Mouse (Mus musculus) lung, adult 18-20 months (tissue): ENCODE measurements around the gene Sfxn2.
A peak's percentile ranks its signal among the peaks of the same experiment; 100 is the strongest.

Source experiments
- DNase-seq, 2 experiments: peaks; one replicate each; pipeline ENCODE4 v3.0.0; 2022; ENCODE audit warnings: mixed read lengths in 2 of 2

Gene Sfxn2

GRCm38 (mm10) chr19:46572951-46573937, at the start of gene Sfxn2, which contains the start of gene Arl3:
Sfxn2 (plus strand) TSS chr19:46573365.
Arl3 (minus strand) TSS chr19:46573198.
- DNase-seq, result peak; percentile 97 to 98

- peak; percentile 59 to 71 for DNase-seq
Observed at GRCm38 (mm10) chr19:46523480-46524151, 49.5 kb upstream of the Sfxn2 start.

DNA sequence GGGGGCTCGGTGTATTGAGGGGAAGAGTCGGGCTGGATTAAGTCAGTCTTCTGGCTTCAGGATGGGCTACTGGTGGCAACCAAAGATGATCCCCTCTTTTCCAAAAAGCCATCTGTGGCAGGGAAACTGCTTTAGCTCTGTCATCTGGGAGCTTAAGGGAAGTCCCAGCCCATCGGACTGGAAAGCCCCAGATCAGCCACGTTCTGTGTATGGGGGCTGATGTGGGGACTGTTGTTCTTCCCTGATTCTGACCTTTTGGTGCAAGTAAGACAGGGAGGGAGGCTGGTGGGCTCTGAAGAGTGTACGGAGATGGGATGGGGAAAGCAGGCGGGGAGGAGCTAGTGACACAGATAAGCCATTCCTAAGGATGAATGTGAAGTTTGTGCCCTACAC, 49.0 kb upstream of the Sfxn2 start:
- DNase-seq, result no peak

DNA sequence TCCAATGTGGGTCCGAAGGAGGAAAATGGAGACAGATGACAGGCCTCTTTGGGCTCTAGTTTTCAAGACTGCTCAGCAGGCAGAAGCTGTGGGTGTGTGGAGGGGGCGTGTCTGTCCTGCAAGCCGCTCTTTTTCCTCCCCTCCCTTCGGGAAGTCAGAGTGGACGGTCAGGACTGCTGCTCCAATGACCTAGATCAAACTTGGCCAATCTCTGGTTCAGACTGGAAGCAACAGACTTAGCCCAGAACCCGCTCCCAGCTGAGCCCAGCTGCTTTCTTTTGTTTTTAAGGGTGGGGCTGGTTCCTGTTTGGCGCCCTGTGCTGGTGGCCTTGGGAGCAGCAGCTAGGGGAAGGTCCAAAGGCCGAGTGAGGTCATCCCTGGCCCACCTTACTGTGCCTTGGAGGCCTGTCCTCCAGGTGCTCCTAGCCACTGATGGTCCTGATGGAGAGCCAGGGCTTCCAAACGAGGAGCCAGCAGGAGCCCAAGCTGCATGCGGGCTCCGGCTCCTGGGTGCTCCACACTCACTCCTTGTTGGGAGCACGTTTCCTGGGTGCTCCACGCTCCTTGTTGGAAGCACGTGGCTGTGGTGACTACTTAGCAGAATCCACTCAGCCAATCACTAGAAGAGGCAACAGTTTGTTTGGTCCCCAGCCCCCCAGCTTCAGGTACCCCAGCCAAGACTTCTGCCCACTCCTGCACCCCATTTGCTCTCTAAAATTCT, 48.4 kb upstream of the Sfxn2 start:
- peak; percentile 85 to 90 for DNase-seq

GRCm38 (mm10) chr19:46525691-46526631, 47.2 kb upstream of the Sfxn2 start:
- no peak for DNase-seq

DNA sequence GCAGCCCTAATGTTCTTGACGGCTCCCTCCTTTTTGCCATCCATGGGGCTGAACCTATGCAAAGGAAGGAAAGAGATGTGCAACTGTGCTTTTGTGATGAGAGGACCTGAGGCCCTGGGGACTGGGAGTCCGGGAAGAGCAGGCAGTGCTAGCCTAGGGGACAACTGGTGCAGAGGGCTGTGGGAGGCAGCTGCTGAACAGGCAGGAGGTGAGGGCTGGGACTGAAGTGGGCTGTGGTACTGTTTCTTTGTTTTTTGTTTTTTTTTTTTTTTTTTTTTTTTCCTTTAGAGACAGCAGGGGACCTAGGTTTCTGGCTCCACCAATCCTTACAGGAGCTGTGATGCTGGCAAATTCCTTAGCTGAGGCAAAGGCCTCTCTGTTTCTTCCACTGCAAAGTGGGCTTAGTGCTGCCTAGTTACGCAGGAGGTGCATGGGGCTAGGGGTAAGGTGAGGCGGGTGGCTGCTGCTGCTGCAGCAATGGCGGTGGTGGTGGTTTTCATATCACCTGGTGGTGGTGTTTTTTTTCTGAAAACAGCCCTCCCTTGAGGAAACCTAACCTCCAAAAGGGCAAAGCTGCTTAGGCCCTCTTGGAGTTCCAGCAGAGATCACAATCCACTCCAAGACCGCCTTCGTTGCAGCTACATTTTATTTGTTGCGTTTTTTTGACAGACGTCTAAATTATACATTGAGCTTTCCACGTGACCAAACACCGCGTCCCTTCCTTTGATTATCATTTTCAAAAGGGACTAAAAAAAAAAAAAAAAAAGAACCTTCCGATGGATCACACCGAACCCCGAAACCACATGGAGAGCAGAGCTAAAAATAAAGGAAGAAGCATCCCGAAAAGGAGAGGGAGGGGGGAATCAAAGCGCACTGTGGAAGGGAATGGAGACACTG, 45.3 kb upstream of the Sfxn2 start:
- DNase-seq, result no peak

DNA sequence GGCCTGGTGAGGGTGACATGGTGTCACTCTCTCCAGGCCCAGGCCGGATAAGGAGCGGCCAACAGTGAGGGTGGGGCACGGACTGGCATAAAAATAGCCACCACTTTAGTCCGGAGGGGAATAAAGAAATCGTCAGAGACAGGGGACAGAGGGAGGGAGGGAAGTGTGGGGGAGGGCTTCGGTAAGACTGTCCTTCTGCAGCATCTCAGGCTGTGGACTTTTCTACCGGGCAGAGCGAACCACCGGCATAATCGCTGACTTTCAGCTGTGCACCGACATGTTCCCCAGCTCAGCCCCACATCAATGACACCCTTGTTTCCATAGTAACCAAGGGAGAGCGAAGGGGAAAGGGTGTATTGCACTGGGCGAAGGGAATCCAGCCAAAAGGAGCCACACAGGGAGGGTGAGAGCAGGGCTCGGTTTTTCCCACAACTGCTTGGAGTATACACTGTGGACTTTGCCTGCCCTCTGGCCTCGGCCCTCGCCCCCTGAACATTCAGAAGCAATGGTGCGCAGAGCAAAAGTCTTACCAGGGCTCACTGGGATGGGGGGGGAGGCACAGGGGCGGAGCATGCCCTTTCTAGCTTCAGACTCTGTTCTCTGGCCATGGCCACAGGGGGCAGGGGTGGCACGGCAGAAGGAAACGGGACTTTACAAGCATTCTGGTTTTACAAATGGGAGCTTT, 44.5 kb upstream of the Sfxn2 start:
- peak; percentile 76 to 83 for DNase-seq

DNA sequence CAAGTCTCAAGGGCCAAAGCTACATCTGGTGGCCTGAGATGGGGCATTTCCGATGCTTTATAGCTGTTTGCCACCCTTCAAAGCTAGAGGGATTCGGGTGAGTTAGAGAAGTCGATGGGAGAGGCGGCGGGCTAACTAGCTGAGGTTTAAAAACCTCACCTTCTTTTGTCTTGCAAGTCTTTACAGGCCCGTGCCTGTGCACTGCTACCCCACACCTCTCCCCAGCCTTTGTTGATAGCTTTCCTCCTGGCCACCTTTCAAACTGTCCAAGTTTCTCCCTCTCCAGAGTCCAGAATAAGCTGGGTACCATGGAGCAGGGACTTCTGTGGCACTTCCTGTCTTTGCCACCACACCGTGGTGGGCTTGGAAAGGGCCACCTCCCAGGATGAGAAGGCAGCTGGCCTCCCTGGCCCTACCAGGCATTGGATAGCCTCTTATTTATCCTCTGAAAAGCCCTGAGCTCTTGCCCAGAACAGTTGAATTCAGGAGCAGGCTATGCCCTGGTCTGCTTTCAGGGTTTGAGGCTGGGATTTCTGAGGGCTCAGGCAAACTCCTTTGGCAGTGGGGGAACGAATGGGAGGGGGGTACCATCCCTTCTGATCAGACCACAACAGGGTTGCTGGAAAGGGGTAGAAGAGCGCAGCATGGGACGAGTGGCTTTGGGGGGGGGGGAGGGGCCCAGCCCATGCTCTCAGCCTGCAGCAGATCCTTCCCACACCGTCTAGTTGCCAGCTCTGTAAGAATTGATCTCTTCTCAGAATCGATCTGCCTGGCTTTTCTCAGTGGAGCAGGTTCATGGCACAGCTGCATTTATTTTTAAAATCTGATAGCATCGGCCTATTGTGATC, 43.3 kb upstream of the Sfxn2 start:
- no peak for DNase-seq

DNA sequence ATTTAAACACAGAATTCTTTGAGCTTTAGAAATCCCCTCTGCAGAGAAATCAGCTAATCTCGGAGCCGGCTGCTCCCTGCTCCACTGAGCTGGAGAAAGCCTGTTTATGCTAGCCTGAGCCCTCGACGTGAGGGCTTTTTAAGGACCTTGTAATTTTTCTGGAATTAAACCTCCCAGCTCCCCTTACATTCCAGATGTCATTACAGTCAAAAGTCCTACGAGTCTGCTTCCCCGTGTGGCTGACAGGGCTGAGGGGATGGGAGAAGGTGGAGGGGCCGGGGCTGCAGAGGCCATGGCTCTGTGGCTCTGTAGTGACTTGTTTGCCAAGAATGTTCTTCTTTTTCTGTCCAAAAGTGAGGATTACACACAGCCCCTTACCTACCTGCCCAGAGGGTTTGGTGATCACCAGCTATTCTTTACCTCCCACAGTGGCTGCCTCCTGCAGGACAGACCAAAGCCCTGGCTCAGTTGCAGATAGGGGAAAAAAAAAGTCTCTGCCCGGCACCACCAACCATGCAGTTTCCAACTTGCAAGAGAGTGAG, 42.6 kb upstream of the Sfxn2 start:
- no peak for DNase-seq

DNA sequence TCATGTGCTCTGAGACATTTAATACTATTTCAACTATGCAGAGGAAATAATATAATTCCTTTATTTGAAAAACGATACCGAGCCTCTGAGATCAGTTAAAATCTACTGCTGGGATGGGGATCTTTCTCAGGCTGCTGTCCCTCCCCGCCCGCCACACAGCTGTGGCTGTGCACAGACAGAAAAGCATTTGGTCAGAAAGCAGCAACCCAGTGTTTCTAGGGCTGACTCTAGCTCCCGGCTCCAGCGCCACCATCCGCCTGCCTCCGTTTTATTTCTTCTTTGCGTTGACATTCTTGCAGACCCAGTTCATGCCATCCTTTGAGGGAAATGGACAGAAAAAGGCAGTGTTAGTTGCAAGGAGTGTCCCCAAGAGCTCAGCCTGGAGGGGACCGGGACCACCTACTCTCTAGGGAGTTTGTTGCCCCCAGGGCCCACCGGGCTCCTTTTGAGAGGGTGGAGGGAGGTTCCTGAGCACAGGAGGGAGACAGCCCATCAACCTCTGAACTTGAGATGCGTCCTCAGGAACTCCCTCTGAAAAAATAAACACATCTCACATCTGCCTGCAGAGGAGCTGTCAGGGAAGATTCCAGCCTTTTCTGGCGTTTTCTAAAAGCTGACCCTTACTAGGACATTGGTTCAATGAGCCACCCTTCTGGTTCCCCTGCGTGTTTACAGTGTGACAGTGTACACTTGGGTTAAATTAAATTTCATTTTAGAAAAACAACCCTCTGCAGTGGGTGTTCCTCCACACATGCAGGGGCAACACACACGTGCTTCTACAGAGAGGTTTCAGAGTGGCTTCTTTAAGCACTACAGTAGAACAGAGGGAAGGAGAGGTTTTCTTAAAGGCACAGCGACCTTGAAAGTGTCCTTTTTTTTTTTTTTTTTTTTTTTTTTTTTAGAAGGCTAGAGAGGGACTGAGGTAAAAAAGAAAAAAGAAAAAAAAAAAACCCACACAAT, 41.8 kb upstream of the Sfxn2 start:
- DNase-seq, result no peak

DNA sequence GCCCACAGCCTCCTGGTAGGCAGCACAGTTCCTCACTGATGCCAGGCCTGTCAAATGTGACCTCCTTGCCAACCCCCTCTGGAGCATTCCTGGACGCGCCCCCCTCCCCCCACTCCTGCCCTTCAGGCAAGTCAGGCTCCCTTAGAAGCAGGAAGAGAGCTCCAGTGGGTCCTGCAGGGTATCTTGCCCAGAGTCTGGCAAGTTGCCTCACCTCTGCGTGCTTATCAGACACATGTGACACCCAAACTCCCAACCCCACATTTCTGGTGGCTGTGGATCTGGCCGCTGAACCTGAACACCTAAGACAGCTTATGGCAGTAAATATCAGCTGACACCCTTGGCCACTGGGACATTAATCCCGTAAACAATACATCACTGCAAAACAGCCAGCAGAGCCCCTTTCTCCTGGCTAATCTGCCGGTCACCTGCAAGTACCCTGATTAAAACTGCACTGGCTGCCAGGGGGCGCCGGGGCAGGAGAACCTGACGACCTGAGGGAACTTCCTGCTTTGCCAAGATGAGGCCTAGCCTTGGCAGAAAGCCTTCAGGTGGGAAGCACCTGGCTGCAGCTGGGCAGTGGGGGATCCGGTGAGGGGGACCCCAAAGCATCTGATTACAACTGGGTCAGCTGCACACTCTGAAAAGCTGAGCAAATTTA, 41.0 kb upstream of the Sfxn2 start:
- DNase-seq, result peak in 1 of 2 experiments; percentile 55

DNA sequence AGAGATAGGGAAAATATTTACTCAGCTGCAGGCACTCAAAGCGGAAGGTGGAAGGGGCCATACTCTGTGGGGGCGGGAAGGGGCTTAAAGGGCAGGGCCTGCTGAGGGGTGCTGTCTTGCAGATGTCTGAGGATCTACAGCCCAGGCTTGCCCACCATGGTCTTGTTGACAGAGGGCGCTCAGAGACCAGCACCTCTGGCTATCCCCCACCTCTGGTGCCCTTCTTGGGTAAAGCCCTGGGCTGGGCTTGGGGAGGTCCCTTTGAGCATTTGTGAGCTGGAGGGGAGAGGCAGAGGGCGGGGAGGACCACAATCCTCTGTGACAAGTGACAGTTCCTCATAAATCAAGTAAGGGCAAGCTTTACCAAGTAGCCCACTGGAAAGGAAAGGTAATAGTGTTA, 40.1 kb upstream of the Sfxn2 start:
- no peak for DNase-seq

DNA sequence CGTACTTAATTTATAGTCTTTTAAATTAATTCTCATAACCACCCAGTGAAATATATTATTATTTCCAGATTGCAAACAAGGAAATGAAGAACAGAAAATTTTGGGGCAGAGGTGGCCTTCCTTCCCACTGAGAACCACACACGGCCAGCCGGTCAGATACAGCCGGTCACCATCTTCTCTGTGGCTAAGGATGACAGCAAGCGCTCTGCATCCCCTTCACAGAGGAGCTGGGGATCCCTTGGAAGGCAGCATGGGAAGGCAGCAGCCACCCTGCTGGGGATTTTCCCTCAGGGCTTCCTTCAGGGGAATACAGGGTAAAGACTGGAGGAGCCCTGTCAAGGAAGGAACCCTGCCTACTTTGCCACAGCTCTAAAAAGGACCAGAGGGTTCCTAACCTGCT, 39.6 kb upstream of the Sfxn2 start:
- no peak for DNase-seq

DNA sequence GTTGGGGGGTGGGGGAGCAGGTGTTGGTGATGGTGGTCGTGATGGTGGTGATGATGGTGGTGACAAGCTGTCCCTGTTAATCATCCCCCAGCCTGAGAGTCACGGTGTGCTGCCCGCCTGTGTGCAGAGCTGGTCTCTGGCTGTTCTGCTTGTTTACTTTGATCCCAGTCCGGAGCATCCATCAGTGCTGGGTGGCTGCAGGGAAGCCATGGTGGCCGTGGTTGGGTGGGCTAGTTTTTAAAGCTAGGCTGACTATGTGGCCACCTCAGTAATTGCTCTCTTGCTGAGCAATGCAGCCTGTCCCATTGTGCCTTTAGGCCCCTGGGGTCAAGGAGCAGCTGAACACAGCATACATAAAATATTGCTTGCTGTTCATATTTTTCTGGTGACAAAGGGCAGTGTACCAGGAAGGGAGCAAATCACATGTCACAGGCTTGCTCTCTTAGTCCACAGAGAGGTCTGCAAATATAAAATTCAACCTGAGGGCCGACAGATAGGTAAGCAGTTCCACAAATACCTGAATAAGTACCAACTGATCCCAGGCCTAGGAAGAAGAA, 38.5 kb upstream of the Sfxn2 start:
- DNase-seq, result no peak

GRCm38 (mm10) chr19:46537357-46537756, 35.8 kb upstream of the Sfxn2 start:
- no peak for DNase-seq

DNA sequence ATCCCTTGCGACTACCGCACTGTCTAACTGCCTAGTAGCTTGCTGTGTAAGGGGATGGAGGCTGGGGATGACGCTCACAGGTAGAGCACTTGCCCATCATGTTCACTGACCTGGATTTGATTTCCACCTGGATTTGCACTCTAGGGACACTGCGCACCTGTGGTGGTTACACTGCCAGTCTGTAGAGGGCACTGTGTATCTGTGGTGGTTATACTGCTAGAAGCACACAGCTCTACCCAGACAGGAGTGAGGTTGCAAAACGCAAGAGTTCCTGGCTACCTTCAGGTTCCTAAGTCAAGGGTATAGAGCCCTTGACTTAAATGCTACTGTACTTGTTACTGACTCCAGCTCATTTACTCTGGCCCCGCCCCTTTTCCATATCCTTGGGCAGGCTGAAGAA, 35.0 kb upstream of the Sfxn2 start:
- peak; percentile 32 to 58 for DNase-seq

GRCm38 (mm10) chr19:46542750-46543149, 30.4 kb upstream of the Sfxn2 start:
- DNase-seq, result no peak
